Mouse (Mus musculus) heart, adult 9 months (tissue): ENCODE measurements at regions not wholly inside any gene's neighbourhood (a gene's known extent, or its start where the extent isn't known, plus 50 kb on each side); places are given as distances from the start of the nearest gene placed in this dataset.
A peak's percentile ranks its signal among the peaks of the same experiment; 100 is the strongest.

Source experiments
- DNase-seq, 2 experiments: peaks; one replicate each; pipeline ENCODE4 v3.0.0; 2022; ENCODE audit warnings: low spot score in 2 of 2

GRCm38 (mm10) chr10:25118674-25119670 is 188.7 kb downstream of the Akap7 start:
- DNase-seq: peak; percentile 9 to 31

- DNase-seq: no peak
Observed at GRCm38 (mm10) chr10:25114316-25114715, 187.0 kb upstream of the Arg1 start.

GRCm38 (mm10) chr10:25112449-25113171 is 185.3 kb upstream of the Arg1 start:
- DNase-seq: no peak

GRCm38 (mm10) chr10:25111636-25112422 is 184.5 kb upstream of the Arg1 start:
- DNase-seq: no peak

GRCm38 (mm10) chr10:25111181-25111580 is 183.9 kb upstream of the Arg1 start:
- no peak for DNase-seq

- no peak for DNase-seq
Observed at GRCm38 (mm10) chr10:25098070-25098469, 170.8 kb upstream of the Arg1 start.

GRCm38 (mm10) chr10:25089705-25090386 is 162.6 kb upstream of the Arg1 start:
- DNase-seq: no peak

- DNase-seq: no peak
Observed at GRCm38 (mm10) chr10:25086745-25087144, 159.5 kb upstream of the Arg1 start.

GRCm38 (mm10) chr10:25082930-25083329 is 155.6 kb upstream of the Arg1 start:
- DNase-seq: no peak

- no peak for DNase-seq
Observed at GRCm38 (mm10) chr10:25072617-25073016, 145.3 kb upstream of the Arg1 start.

- DNase-seq: no peak
Observed at GRCm38 (mm10) chr10:25068301-25068700, 141.0 kb upstream of the Arg1 start.

GRCm38 (mm10) chr10:25064701-25065362 is 137.5 kb upstream of the Arg1 start:
- no peak for DNase-seq

GRCm38 (mm10) chr10:25061402-25062055 is 134.2 kb upstream of the Arg1 start:
- DNase-seq: no peak

- DNase-seq: no peak
Observed at GRCm38 (mm10) chr10:25058694-25059093, 131.4 kb upstream of the Arg1 start.

GRCm38 (mm10) chr10:25051998-25052397 is 124.7 kb upstream of the Arg1 start:
- no peak for DNase-seq

GRCm38 (mm10) chr10:25051368-25051874 is 124.1 kb upstream of the Arg1 start:
- no peak for DNase-seq

- no peak for DNase-seq
Observed at GRCm38 (mm10) chr10:25041221-25041620, 113.9 kb upstream of the Arg1 start.

GRCm38 (mm10) chr10:25039926-25040325 is 112.6 kb upstream of the Arg1 start:
- DNase-seq: no peak

- no peak for DNase-seq
Observed at GRCm38 (mm10) chr10:25036928-25037327, 109.6 kb upstream of the Arg1 start.

- no peak for DNase-seq
Observed at GRCm38 (mm10) chr10:25035363-25035762, 108.1 kb upstream of the Arg1 start.
